8 mouse cellular contexts compared by ENCODE assay signal in the genomic region with DNA sequence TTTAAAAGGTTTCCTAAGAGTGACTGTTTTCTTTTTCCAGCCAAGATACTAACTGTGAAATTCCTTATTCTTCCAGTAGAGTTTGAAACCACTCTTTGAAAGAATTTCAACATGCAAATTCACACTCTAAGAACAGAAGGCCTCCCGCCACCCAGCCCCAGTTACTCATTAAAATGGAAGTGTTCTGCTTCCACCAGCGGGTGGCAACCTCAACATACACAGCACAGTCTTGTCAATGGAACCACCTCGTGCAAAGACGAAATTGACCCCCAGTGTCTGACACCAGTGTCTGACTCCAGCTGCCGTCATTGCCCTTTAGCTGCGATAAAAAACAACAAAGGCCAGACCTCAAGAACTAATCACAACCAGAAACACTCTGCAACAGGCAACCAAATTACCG. TPM values are rescaled to one million over a fixed set of nuclear protein-coding genes. Genes with fewer than 3 reads are reported as not detected.
DNase-seq lines count a peak whose midpoint lies in the region; ATAC-seq and TF ChIP-seq lines count a peak whose summit lies in the region.

No protein-coding gene starts in this region.

- H3K36me3 ChIP-seq in ES-E14 (ENCODE audit: control insufficient read depth, insufficient read depth, low read length, poor library complexity, severe bottlenecking), result no peaks in the 10 kb centered on the region
- H3K36me3 ChIP-seq in forebrain, postnatal 0 days (ENCODE audit: insufficient read depth), result no peaks in the 10 kb centered on the region
- H3K36me3 ChIP-seq in hindbrain, embryonic 16.5 days (ENCODE audit: control insufficient read depth, insufficient read depth, low read length), result no peaks in the 10 kb centered on the region
- no peaks in the 10 kb centered on the region for H3K36me3 ChIP-seq in stomach, embryonic 14.5 days (ENCODE audit: control insufficient read depth, insufficient read depth, low read length)

- H3K27ac ChIP-seq in ES-E14 (ENCODE audit: insufficient read depth, low read depth, low read length, poor library complexity, severe bottlenecking), result no peak overlapping the region
- no peak overlapping the region for H3K27ac ChIP-seq in forebrain, postnatal 0 days (ENCODE audit: low read depth, low read length)
- no peak overlapping the region for H3K27ac ChIP-seq in hindbrain, embryonic 16.5 days (ENCODE audit: low read depth, low read length)
- H3K27ac ChIP-seq in stomach, embryonic 14.5 days (ENCODE audit: low read length), result no peak overlapping the region

- no peak overlapping the region for H3K9ac ChIP-seq in ES-E14 (ENCODE audit: insufficient read depth, low read depth, low read length, poor library complexity, severe bottlenecking)
- H3K9ac ChIP-seq in forebrain, postnatal 0 days, result no peak overlapping the region
- no peak overlapping the region for H3K9ac ChIP-seq in hindbrain, embryonic 16.5 days (ENCODE audit: low read depth, low read length)
- no peak overlapping the region for H3K9ac ChIP-seq in stomach, embryonic 14.5 days (replicated peaks; ENCODE audit: low read depth, low read length)

- 14% methylated on average over 7 of the region's 7 CpGs for WGBS in forebrain, postnatal 0 days
- 10% methylated on average over 7 of the region's 7 CpGs for WGBS in hindbrain, embryonic 16.5 days
- 18% methylated on average over 7 of the region's 7 CpGs for WGBS in stomach, embryonic 14.5 days

- intact Hi-C loops in left cerebral cortex, postnatal 10 days (cut with DNase I), result loop anchor here (10.0 kb wide), 1 partner anchor 557 kb away; no protein-coding TSS in a partner anchor

- H3K27me3 ChIP-seq in forebrain, postnatal 0 days (ENCODE audit: insufficient read depth, low read length), result no peaks in the 10 kb centered on the region
- no peaks in the 10 kb centered on the region for H3K27me3 ChIP-seq in hindbrain, embryonic 16.5 days (replicated peaks; ENCODE audit: control insufficient read depth, insufficient read depth, low read length)
- no peaks in the 10 kb centered on the region for H3K27me3 ChIP-seq in stomach, embryonic 14.5 days (ENCODE audit: control insufficient read depth, insufficient read depth, low read length)

- DNase-seq in ES-E14 (ENCODE audit: low read depth, low spot score), result no peak
- peak; percentile 62 for DNase-seq in adrenal gland, postnatal 10 days
- peak; percentile 67 for DNase-seq in forebrain, postnatal 0 days
- DNase-seq in left cerebral cortex, postnatal 10 days (ENCODE audit: extremely low spot score in 1 of 2, low spot score in 2 of 2), result peak; percentile 50 to 56
- DNase-seq in lung, postnatal 4 days, result peak; percentile 64 to 74
- DNase-seq in cerebellum, adult 18-20 months, result no peak

- H3K4me1 ChIP-seq in ES-E14 (ENCODE audit: control insufficient read depth in 2 of 2, insufficient read depth in 2 of 2, low read length in 2 of 2, poor library complexity in 1 of 2), result no peaks in the 10 kb centered on the region; a peak in 1 of 4 replicates
- H3K4me1 ChIP-seq in forebrain, postnatal 0 days (ENCODE audit: insufficient read depth), result 0 out of 2 replicates have a peak, but pooled peaks cover 3% of the 10 kb centered on the region
- no peaks in the 10 kb centered on the region; the same call in 1 of the 2 replicates for H3K4me1 ChIP-seq in hindbrain, embryonic 16.5 days (ENCODE audit: control insufficient read depth, insufficient read depth, low read depth, low read length)
- H3K4me1 ChIP-seq in stomach, embryonic 14.5 days (ENCODE audit: control insufficient read depth, insufficient read depth, low read length), result peaks cover 20% of the 10 kb centered on the region

- in situ Hi-C loops in ES-E14 (cut with MboI; ENCODE audit: low sequenced_read_pairs in 2 of 2, unreplicated experiment in 2 of 2), result no loop called here

- peak; percentile 66 for TF ChIP-seq CTCF in forebrain, postnatal 0 days (IDR thresholded peaks at IDR 0.05; ENCODE audit: low read depth)

- H3K4me2 ChIP-seq in forebrain, postnatal 0 days (ENCODE audit: low read depth), result no peak overlapping the region
- H3K4me2 ChIP-seq in hindbrain, embryonic 16.5 days (ENCODE audit: low read length), result no peak overlapping the region
- H3K4me2 ChIP-seq in stomach, embryonic 14.5 days (replicated peaks; ENCODE audit: low read depth, low read length), result no peak overlapping the region

- H3K4me3 ChIP-seq in ES-E14 (ENCODE audit: insufficient read depth in 1 of 2, low read depth in 1 of 2, low read length in 2 of 2, poor library complexity in 1 of 2, severe bottlenecking in 1 of 2), result peak overlapping the region; percentile 18 to 40; a peak in 3 of 4 replicates
- no peak overlapping the region for H3K4me3 ChIP-seq in forebrain, postnatal 0 days (ENCODE audit: low read depth, low read length)
- no peak overlapping the region for H3K4me3 ChIP-seq in hindbrain, embryonic 16.5 days (ENCODE audit: low read length)
- H3K4me3 ChIP-seq in stomach, embryonic 14.5 days (ENCODE audit: low read depth, low read length), result no peak overlapping the region

- peak; percentile 94 for ATAC-seq in forebrain, postnatal 0 days
- peak; percentile 61; the same call in 1 of the 2 replicates for ATAC-seq in hindbrain, embryonic 16.5 days
- peak; percentile 71; the same call in 1 of the 2 replicates for ATAC-seq in stomach, embryonic 14.5 days (ENCODE audit: insufficient number of reproducible peaks, insufficient read depth, low FRiP score, low read depth)

- no peaks in the 10 kb centered on the region for H3K9me3 ChIP-seq in ES-E14 (ENCODE audit: control insufficient read depth, insufficient read depth, low read depth, low read length)
- H3K9me3 ChIP-seq in forebrain, postnatal 0 days (ENCODE audit: low read length), result no peaks in the 10 kb centered on the region
- no peaks in the 10 kb centered on the region for H3K9me3 ChIP-seq in hindbrain, embryonic 16.5 days (ENCODE audit: control insufficient read depth, low read length)
- H3K9me3 ChIP-seq in stomach, embryonic 14.5 days (ENCODE audit: control insufficient read depth, low read depth, low read length), result no peaks in the 10 kb centered on the region

TF ChIP-seq in ES-E14, 5 proteins besides CTCF, POLR2A, EP300 and RAD21:
- TF ChIP-seq CHD2 (IDR thresholded peaks at IDR 0.05; ENCODE audit: low read depth, low read length) (no peak), ZNF384 (IDR thresholded peaks at IDR 0.05; ENCODE audit: low read depth, low read length) (no peak), MAFK (IDR thresholded peaks at IDR 0.05; ENCODE audit: insufficient read depth, low read depth, low read length) (no peak), ZC3H11A (IDR thresholded peaks at IDR 0.05; ENCODE audit: borderline replicate concordance, low read depth, low read length) (no peak; the same call in 1 of the 2 replicates), HCFC1 (IDR thresholded peaks at IDR 0.05; ENCODE audit: borderline replicate concordance, insufficient read depth, low read length) (no peak)

RNA-seq across cellular contexts. Expression of a gene that starts 43.0 kb away (rescaled TPM):
- 12.5 and 15.6 TPM in 2 replicates for total RNA-seq in ES-E14 (2012; rRNA removed)
- 10 to 100 TPM; 32.7 to 34.9 TPM for total RNA-seq in adrenal gland, postnatal 10 days (2021)
- total RNA-seq in forebrain, postnatal 0 days (2014; rRNA removed), result 77.9 and 90.3 TPM in 2 replicates
- 27.0 and 38.7 TPM in 2 replicates for polyA plus RNA-seq in forebrain, postnatal 0 days (2015; fragmentation: Nextera tagmentation; extraction: Ambion mirVana)
- polyA plus RNA-seq in hindbrain, embryonic 16.5 days (2015; fragmentation: Nextera tagmentation; extraction: Ambion mirVana), result 42.1 and 43.4 TPM in 2 replicates
- 10 to 100 TPM; 53.0 to 63.8 TPM for total RNA-seq in left cerebral cortex, postnatal 10 days (2021)
- polyA plus RNA-seq in stomach, embryonic 14.5 days (2014; fragmentation: Nextera tagmentation; extraction: Ambion mirVana), result 37.6 and 42.3 TPM in 2 replicates

RNA-seq across cellular contexts. Expression of a gene that starts 53.1 kb away (rescaled TPM):
- total RNA-seq in ES-E14 (2012; rRNA removed), result 18.7 and 52.3 TPM in 2 replicates
- 1,000 to 10,000 TPM in 1 of 2 experiments, 100 to 1,000 TPM in 1; 549 to 1,048 TPM for total RNA-seq in adrenal gland, postnatal 10 days (2021)
- 62.9 and 255 TPM in 2 replicates for total RNA-seq in forebrain, postnatal 0 days (2014; rRNA removed)
- polyA plus RNA-seq in forebrain, postnatal 0 days (2015; fragmentation: Nextera tagmentation; extraction: Ambion mirVana), result 39.6 and 43.2 TPM in 2 replicates
- polyA plus RNA-seq in hindbrain, embryonic 16.5 days (2015; fragmentation: Nextera tagmentation; extraction: Ambion mirVana), result 114 and 205 TPM in 2 replicates
- total RNA-seq in left cerebral cortex, postnatal 10 days (2021), result 10 to 100 TPM; 47.2 to 53.0 TPM
- polyA plus RNA-seq in stomach, embryonic 14.5 days (2014; fragmentation: Nextera tagmentation; extraction: Ambion mirVana), result 751 and 803 TPM in 2 replicates

Comparison
In these comparisons a context has a peak if more than half of its experiments do, and no peak if none do; other contexts are left out.
1. DNase-seq: peak in adrenal gland, postnatal 10 days (single experiment), forebrain, postnatal 0 days (single experiment), left cerebral cortex, postnatal 10 days (2 of 2) and lung, postnatal 4 days (2 of 2); none in ES-E14 (single experiment) and cerebellum, adult 18-20 months (0 of 2).
2. H3K4me3 ChIP-seq: peak in ES-E14 (2 of 2); none in forebrain, postnatal 0 days (single experiment), hindbrain, embryonic 16.5 days (single experiment) and stomach, embryonic 14.5 days (single experiment).
3. Peak in every context shown above with its lines, with median percentiles within 50 percentile points of each other: ATAC-seq.